Mouse (Mus musculus) limb, embryonic 10.5 days (tissue): ENCODE measurements around the gene Sp6. TPM values are rescaled to one million over a fixed set of nuclear protein-coding genes. Genes with fewer than 3 reads are reported as not detected.

ENCODE experiments used
- DNase-seq: peaks from one replicate; pipeline ENCODE4 v3.0.0-alpha.2; 2017; ENCODE audit warnings: low spot score
- H3K27ac ChIP-seq: fragments of 300-500 bp; sonication (generic); 2 replicates; pipeline ENCODE4 v1.5.1; 2016; ENCODE audit warnings: mild to moderate bottlenecking
- H3K27me3 ChIP-seq: fragments of 300-500 bp; sonication (generic); 2 replicates; pipeline ENCODE4 v1.6.1; 2016; ENCODE audit warnings: low read depth, mild to moderate bottlenecking; ENCODE audit not compliant: poor library complexity, severe bottlenecking
- H3K36me3 ChIP-seq: fragments of 300-500 bp; sonication (generic); 2 replicates; pipeline ENCODE4 v1.6.1; 2016; ENCODE audit warnings: mild to moderate bottlenecking, moderate library complexity
- H3K4me1 ChIP-seq: fragments of 300-500 bp; sonication (generic); 2 replicates; pipeline ENCODE4 v1.6.1; 2016
- H3K4me3 ChIP-seq: fragments of 300-500 bp; sonication (generic); 2 replicates; pipeline ENCODE4 v1.5.1; 2016; ENCODE audit warnings: mild to moderate bottlenecking, moderate library complexity
- H3K9me3 ChIP-seq: fragments of 300-500 bp; sonication (generic); replicated peaks from 2 replicates; pipeline ENCODE4 v1.6.1; 2016; ENCODE audit warnings: mild to moderate bottlenecking
- WGBS: fragments of 180-500 bp; shearing (Covaris S2); methylation state at CpG from one replicate; pipeline ENCODE4 v1.1.7; 2016; 5-methylcytosine and 5-hydroxymethylcytosine counted together
- polyA plus RNA-seq: library from polyadenylated mRNA; unstranded; fragments of >200 nt; fragmentation: Nextera tagmentation; extraction: Ambion mirVana; gene quantifications from 2 replicates; pipeline ENCODE4 v1.2.1, GENCODE M21; 2016

Gene Sp6
- polyA plus RNA-seq, 1 experiment from 2014 or later = 9.2 TPM

DNA sequence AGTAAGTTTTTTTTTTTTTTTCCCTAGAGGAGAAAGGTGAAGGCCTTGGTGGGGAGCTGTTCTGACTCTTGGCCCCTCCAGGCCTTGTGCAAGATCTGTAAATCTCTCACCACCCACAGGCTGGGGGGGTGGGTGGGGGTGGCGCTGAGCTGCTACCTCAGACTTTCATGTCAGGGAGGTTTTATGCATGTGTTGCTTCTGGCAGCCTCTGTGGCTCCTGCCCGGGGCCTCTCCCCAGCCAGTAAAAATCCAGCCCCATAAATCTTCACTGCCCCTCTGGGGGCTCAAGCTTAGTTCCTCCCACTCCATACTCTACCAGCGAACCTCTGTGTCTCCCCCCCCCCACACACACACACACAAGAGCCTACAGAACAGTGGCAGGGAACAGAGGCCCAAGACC is 26.7 kb upstream of the Sp6 start:
- no peaks in the 10 kb centered on the region for H3K9me3 ChIP-seq
- peaks cover 37% of the 10 kb centered on the region; the same call in 1 of the 2 replicates for H3K27me3 ChIP-seq
- DNase-seq = peak; percentile 52
- H3K4me1 ChIP-seq = peaks cover 56% of the 10 kb centered on the region
- H3K36me3 ChIP-seq = no peaks in the 10 kb centered on the region
- WGBS = 0% methylated on average over 3 of the region's 3 CpGs
- H3K4me3 ChIP-seq = peak overlapping the region; percentile 8; the same call in 1 of the 2 replicates
- H3K27ac ChIP-seq = peak overlapping the region; percentile 69

DNA sequence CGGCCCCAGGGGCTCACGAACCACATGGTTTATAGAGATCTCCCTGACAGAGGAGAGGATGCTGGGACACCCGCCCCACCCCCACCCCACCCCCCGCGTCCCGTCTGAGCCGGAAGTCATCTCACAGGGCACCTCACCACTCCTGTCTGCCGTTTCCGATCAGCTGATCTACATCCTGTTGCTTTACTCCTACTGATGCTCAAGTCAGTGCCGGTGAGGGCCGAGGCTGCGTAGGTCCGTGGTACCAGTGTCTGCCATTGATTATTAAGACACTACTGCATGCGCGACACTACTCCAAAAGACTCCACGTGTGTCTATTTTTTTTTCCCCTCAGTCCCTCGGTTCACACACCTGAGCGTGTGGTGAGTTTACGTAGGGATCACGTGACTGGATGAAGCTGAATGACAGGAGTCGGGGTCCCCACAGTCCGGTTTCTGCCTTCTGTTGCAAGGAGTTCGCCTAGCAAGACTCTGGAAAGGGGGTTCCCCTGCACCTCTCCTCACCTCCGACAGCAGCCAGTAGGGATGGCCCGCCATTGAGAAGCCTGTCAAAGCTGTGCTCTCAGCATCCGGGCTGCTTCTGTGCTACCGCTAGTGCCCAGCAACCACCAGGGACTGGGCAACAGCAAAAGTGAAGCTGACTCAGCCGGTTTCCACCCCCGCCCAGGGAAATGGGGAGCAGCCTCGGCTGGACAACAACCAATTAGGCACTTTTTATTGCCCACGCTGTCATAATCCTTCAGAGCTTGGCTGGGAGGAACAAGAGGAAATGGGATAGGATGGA is 25.1 kb upstream of the Sp6 start:
- Histone ChIP-seq H3K27ac (peak overlapping the region; percentile 56), H3K9me3 (no peaks in the 10 kb centered on the region), H3K36me3 (no peaks in the 10 kb centered on the region), H3K4me3 (peak overlapping the region; percentile 45), H3K4me1 (peaks cover 58% of the 10 kb centered on the region), H3K27me3 (peaks cover 35% of the 10 kb centered on the region; the same call in 1 of the 2 replicates)
- peak; percentile 59 for DNase-seq
- WGBS = 5% methylated on average over 31 of the region's 31 CpGs

DNA sequence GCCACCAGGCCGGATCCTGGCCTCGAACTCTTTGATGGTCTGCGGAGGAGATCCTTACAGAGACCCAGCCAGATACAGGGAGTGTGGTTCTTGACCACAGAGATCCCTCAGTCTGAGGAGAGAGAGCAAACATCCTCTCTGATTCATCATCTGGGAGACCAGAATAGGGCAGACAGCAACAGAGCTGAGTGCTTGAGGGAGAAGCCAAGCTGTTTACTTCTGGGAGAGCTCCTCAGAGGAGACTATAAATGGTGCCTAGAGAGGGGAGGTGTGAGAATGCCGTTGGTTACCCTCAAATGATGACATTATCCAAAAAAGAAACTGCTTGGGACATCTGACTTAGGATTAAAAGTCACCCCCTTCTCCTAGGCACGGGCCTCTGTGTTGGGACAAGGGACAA is 21.7 kb upstream of the Sp6 start:
- H3K27me3 ChIP-seq = peaks cover 48% of the 10 kb centered on the region
- H3K4me3 ChIP-seq = no peak overlapping the region
- H3K36me3 ChIP-seq = no peaks in the 10 kb centered on the region
- H3K4me1 ChIP-seq = peaks cover 58% of the 10 kb centered on the region
- no peak for DNase-seq
- WGBS = 73% methylated on average over 5 of the region's 5 CpGs
- H3K27ac ChIP-seq = no peak overlapping the region
- no peaks in the 10 kb centered on the region for H3K9me3 ChIP-seq

DNA sequence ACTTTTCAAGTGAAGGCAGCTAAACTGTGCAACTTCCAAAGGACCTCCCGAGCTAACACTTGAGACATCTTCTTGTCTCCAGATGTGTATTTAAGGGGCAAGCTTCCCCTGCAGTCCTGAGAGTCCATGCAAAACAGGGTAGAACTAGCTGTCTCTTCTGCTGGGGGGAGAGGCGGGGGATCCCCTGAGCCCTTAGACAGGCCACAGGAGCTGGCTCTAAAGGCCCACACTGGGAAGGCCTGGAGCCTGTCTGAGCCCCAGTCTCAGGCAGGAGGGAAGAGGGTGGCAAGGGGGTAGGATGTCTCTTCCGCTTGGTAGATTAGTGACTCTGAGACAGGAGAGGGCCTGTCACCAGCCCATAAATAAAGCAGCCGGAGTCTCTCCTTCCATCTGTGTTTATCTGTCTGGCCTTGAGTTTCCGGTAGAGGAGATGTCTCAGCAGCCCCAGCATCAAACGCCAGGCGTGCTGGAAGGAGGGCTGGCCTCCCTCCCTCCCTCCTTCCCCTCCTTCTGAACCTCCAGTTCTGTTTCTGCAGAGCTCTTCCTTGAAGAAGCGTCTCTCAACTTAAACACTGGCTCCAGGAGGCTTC is 20.4 kb upstream of the Sp6 start:
- H3K27me3 ChIP-seq = peaks cover 54% of the 10 kb centered on the region
- H3K4me3 ChIP-seq = no peak overlapping the region
- peak overlapping the region; percentile 42 for H3K27ac ChIP-seq
- 10% methylated on average over 8 of the region's 8 CpGs for WGBS
- H3K36me3 ChIP-seq = no peaks in the 10 kb centered on the region
- no peak for DNase-seq
- H3K4me1 ChIP-seq = peaks cover 57% of the 10 kb centered on the region
- no peaks in the 10 kb centered on the region for H3K9me3 ChIP-seq

DNA sequence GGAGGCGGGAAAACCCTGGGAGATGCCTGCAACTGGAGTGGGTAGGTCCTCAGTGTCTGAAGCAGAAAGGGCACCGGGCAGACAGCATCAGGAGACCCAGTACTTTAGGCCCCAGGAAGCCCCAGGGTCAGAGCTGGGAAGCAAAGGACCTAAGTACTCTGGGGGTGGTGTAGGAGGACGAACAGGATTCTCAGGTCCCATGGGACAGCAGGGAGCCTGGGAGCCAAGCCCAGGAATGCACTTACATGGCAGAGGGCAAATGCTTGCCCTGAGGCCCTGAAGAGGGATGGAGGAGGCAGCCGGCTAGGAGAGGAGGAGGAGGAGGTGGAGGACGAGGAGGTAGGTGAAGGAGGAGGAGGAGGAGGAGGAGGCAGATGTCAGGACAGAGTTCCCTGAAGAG is 18.2 kb upstream of the Sp6 start:
- Histone ChIP-seq H3K36me3 (no peaks in the 10 kb centered on the region), H3K9me3 (no peaks in the 10 kb centered on the region), H3K27ac (0 out of 2 replicates have a peak overlapping the region, but pooled peaks have one; percentile 39), H3K4me1 (peaks cover 50% of the 10 kb centered on the region), H3K27me3 (peaks cover 70% of the 10 kb centered on the region), H3K4me3 (no peak overlapping the region)
- DNase-seq = no peak
- 22% methylated on average over 5 of the region's 5 CpGs for WGBS

DNA sequence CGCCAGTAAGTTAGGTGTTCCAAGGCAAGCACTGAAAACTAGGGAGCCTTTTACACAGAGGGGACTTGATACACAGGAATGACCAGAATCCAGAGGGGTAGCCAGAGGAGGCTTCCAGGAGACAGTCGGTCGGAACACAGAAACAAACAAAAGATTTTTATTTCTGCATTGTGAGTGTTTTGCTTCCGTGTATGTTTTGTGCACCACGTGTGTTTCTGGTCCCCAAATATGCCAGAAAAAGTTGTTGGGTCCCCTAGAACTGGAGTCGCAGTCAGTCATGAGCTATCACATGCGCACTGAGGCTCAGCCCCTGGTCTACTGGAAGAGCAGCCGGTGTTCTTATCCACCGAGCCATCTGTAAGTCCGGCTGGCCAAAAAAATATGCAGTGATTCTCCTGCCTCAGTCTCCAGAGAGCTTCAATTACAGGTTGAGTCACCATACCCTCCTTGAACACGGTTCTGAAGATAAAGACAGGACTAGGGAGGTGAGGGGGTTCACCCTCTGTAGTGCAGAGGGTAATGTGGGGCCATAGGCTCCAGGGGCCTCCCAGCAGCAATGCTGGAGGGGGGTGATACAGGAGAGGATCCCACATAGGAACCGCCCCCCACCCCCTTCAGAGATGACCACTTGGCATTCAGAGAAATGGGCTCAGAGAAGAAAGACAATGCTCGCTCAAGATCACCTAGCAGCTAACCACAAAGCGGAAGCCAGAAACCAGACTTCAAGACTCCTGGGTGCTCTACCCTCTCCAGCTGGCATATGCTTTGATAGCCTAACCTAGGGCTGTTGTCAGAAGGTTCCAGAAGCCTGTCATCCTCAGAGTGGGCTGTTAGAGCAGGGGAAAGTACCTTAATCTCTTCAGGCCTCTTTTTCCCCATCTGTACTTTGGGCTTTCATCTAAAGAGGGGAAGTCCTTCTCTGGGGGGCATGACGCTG is 17.1 kb upstream of the Sp6 start:
- Histone ChIP-seq H3K36me3 (no peaks in the 10 kb centered on the region), H3K4me3 (no peak overlapping the region), H3K4me1 (peaks cover 54% of the 10 kb centered on the region), H3K9me3 (no peaks in the 10 kb centered on the region), H3K27me3 (peaks cover 77% of the 10 kb centered on the region), H3K27ac (no peak overlapping the region)
- 78% methylated on average over 15 of the region's 15 CpGs for WGBS
- no peak for DNase-seq

DNA sequence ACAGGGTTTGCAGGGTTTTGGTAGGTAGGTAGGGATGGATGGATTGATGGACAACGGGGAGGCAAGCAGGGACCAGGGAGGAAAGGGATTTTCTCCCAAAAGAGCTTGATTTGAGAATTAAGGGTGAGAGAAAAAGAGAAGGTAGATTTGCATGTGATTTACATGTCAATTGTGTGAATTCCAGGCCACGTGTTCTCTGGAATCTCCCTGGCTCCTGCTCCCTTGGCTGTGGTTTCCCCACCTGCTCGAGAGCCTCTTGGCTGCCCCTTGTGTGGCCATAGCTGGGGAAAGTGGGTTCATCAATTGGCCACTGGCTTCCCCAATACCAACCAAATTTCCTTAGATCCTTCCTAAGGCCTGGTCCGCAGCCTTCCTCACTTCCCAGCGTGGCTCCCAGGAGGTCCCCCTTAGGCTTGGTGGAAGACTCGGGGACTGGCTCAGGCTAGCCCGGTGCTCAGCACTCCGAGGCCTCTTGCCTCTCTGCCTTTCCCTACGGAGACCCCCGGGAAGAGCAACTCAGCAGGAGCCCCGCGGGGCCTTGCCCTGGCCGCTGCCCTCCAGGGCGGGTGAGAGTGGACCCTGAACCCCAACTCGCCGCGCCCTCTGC is 16.3 kb upstream of the Sp6 start:
- Histone ChIP-seq H3K9me3 (no peaks in the 10 kb centered on the region), H3K4me1 (peaks cover 59% of the 10 kb centered on the region), H3K27me3 (peaks cover 85% of the 10 kb centered on the region), H3K36me3 (no peaks in the 10 kb centered on the region), H3K4me3 (peak overlapping the region; percentile 54), H3K27ac (peak overlapping the region; percentile 86)
- 15% methylated on average over 17 of the region's 17 CpGs for WGBS
- no peak for DNase-seq

DNA sequence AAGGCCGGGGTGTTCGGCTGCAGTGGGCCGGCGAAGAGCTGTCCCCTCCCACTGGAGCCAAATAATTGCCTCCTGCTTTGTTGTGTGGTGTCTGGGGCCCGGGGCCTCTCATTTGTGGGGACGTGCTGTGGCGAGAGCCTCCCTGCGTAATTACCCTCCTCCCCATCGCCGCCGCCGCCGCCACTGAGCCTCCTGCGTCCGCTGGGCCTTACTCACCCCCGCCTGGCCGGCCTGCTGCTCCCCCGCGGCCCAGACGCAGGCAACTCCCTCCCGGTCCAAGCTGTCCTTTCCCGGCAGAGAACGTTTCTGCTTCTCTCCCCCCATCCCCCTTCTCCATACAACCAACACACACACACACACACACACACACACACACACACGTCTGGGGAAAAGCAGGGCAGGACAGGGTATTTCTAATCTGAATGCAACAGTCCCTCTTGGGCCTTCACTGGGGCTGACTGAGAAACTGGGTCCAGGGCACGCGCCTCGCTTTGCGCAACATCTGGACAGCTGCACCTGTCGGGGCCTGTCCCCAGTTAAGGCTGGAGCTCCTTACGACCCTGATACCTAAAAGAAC is 15.7 kb upstream of the Sp6 start:
- H3K27ac ChIP-seq = peak overlapping the region; percentile 86
- H3K27me3 ChIP-seq = peaks cover 86% of the 10 kb centered on the region
- 5% methylated on average over 29 of the region's 30 CpGs for WGBS
- H3K4me3 ChIP-seq = peak overlapping the region; percentile 54
- H3K4me1 ChIP-seq = peaks cover 53% of the 10 kb centered on the region
- H3K36me3 ChIP-seq = no peaks in the 10 kb centered on the region
- peak; percentile 75 for DNase-seq
- H3K9me3 ChIP-seq = no peaks in the 10 kb centered on the region

DNA sequence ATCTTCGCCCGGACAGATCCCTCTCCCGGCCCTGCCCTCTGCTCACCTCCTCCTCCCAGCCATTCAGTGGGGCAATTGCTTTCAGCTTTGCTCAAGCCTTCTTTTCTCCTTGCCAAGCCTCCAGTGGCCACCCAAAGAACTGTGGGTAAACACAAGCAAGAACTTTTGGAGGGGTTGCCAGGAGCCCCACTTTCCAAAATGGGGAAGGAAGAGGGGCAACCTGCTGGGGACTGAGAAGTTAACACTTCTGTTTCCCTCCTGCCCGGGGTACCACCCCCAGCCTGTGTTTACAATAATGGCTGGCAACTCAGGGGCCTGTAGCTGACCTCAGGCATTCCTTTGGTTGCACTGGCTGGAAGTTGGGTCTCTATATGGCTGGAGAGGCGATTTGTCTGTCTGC is 10.0 kb upstream of the Sp6 start:
- peaks cover 40% of the 10 kb centered on the region for H3K4me1 ChIP-seq
- no peaks in the 10 kb centered on the region for H3K9me3 ChIP-seq
- WGBS = 32% methylated on average over 5 of the region's 5 CpGs
- peaks cover 64% of the 10 kb centered on the region for H3K27me3 ChIP-seq
- no peak overlapping the region for H3K4me3 ChIP-seq
- DNase-seq = no peak
- peak overlapping the region; percentile 26; the same call in 1 of the 2 replicates for H3K27ac ChIP-seq
- no peaks in the 10 kb centered on the region for H3K36me3 ChIP-seq

DNA sequence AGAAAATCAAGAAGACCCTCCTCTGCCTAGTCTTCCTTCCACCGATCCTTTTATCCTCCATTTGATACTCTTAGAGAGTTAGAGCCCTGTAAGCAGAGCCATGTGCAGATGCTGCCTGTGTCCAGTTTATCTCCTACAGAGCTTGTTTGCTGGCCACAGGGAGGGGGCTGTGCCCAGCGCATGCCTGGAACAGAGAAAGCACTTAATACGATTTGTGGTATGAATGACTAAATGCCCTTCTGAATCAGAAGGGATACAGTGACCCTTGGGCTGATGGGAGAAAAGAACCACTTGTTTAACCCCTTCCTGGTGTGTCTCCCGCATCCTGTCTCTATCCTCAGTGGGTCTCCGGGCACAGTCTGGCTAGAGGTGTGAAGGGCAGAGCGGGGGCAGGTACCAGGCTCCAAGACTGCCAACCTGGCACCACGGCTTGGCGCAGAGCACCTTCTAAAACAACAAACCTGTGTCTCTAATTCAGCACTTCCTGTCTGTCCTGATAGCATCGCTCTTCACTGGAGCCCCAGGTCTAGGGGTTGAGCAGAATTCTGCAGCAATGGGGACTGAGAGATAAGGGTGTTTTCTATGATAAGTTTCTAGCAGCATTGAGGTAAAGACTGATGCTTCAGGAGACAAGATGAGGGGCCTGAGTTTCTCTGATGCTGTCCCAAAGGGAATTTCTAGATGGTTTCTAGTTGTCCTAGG is 6.0 kb upstream of the Sp6 start:
- H3K4me1 ChIP-seq = peaks cover 54% of the 10 kb centered on the region
- H3K9me3 ChIP-seq = no peaks in the 10 kb centered on the region
- H3K4me3 ChIP-seq = no peak overlapping the region
- H3K36me3 ChIP-seq = no peaks in the 10 kb centered on the region
- 69% methylated on average over 9 of the region's 9 CpGs for WGBS
- no peak for DNase-seq
- no peak overlapping the region for H3K27ac ChIP-seq
- peaks cover 69% of the 10 kb centered on the region for H3K27me3 ChIP-seq

DNA sequence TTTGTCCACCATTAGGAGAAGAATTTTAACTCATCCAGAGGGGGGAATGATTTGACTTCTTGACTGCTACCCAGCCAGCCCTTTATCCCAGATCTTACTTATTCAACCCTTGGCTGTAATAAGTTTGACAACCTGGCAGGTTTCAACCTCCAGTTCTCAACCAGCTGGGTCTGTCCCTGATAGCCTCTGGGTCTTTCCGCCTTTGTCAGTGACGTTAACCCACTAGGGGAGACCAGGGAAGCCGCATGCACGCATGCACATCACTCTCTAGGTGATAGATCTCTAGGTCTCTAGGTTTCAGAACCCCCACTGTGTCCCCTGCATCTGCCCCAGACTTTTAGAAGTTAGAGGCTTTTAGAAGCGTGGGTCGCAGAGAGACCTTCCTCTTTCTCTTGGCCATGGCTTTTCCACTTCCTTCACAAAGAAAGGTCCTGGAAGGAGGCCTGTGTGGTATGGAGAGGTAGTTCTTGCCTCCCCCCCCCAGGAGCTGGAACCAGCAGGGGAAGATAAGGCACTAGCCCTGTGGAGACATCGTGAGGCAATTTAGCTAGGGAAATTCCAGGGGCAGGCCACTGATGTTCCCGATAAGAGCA is 3.9 kb upstream of the Sp6 start:
- Histone ChIP-seq H3K9me3 (no peaks in the 10 kb centered on the region), H3K27me3 (peaks cover 68% of the 10 kb centered on the region), H3K4me3 (no peak overlapping the region), H3K4me1 (peaks cover 54% of the 10 kb centered on the region), H3K36me3 (no peaks in the 10 kb centered on the region), H3K27ac (no peak overlapping the region)
- WGBS = 46% methylated on average over 8 of the region's 8 CpGs
- no peak for DNase-seq
